Mouse (Mus musculus) spleen, adult 2 months (tissue): ENCODE measurements around the gene Nrp1. TPM values are rescaled to one million over a fixed set of nuclear protein-coding genes. Genes with fewer than 3 reads are reported as not detected.

Source experiments
- DNase-seq, 2 experiments: peaks; one replicate each; pipeline versions ENCODE4 v3.0.0 to v3.0.0-alpha.2; 2012 to 2021; ENCODE audit warnings: low spot score in 2 of 2, low read depth in 1 of 2
- H3K27ac ChIP-seq: fragments of 200-500 bp; 2 replicates; pipeline ENCODE4 v1.5.1; 2012; ENCODE audit warnings: low read length, inconsistent platforms; ENCODE audit not compliant: insufficient read depth
- H3K27me3 ChIP-seq: fragments of 200-500 bp; 2 replicates; pipeline ENCODE4 v1.6.1; 2012; ENCODE audit warnings: mild to moderate bottlenecking, moderate library complexity, low read length, inconsistent platforms; ENCODE audit not compliant: control insufficient read depth, insufficient read depth
- H3K36me3 ChIP-seq: fragments of 200-500 bp; 2 replicates; pipeline ENCODE4 v1.6.1; 2012; ENCODE audit warnings: mild to moderate bottlenecking, low read length, inconsistent platforms; ENCODE audit not compliant: control insufficient read depth, insufficient read depth
- H3K4me1 ChIP-seq: fragments of 200-500 bp; 2 replicates; pipeline ENCODE4 v1.6.1; 2011; ENCODE audit warnings: inconsistent platforms; ENCODE audit not compliant: control insufficient read depth, insufficient read depth, insufficient read length
- H3K4me3 ChIP-seq: fragments of 200-500 bp; 2 replicates; pipeline ENCODE4 v1.5.1; 2011; ENCODE audit warnings: mild to moderate bottlenecking, inconsistent platforms; ENCODE audit not compliant: insufficient read depth, insufficient read length; ENCODE audit errors: extremely low read depth
- CTCF ChIP-seq: fragments of 200-500 bp; IDR thresholded peaks from 2 replicates; pipeline ENCODE4 v1.5.1; 2011; ENCODE audit warnings: mild to moderate bottlenecking, inconsistent platforms; ENCODE audit not compliant: insufficient read depth, insufficient read length, insufficient replicate concordance; ENCODE audit errors: extremely low read depth
- POLR2A ChIP-seq: fragments of 200-500 bp; IDR thresholded peaks from 2 replicates; pipeline ENCODE4 v1.6.1; 2011; ENCODE audit warnings: low read depth, low read length, inconsistent platforms
- WGBS: fragments of 180-500 bp; shearing (Covaris S2); methylation state at CpG from one replicate; pipeline ENCODE4 v1.1.7; 2018; 5-methylcytosine and 5-hydroxymethylcytosine counted together
- polyA plus RNA-seq: library from polyadenylated mRNA; depleted of rRNA; stranded (reverse); fragments of >200 nt; gene quantifications from 2 replicates; pipeline ENCODE4 v1.2.3, GENCODE M21; 2012

Gene Nrp1
- polyA plus RNA-seq, 1 experiment = 8.1 TPM

DNA sequence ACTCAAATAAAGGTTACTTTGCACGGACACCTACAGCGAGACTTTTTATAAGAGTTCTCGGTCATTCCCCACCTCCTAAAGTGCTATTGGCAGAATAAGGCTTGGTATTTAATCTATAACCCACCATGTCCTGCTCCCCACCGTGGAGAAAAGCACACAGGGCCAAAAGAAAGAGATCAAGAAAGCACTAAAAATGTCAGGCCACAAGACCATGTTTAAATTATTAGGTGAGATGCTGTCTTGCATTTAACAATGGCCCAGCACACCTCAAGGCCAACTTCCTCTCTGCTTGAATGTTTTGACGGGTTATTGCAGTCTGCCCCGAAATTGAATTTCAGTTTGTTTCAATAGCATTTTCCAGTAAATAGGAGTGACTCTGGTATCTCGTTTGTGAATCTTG lies 38.6 kb downstream of the Nrp1 start:
- Histone ChIP-seq H3K27ac (no peak overlapping the region), H3K36me3 (no peaks in the 10 kb centered on the region), H3K4me3 (no peak overlapping the region), H3K27me3 (no peaks in the 10 kb centered on the region), H3K4me1 (no peaks in the 10 kb centered on the region; the same call in 1 of the 2 replicates)
- WGBS = 62% methylated on average over 7 of the region's 7 CpGs
- TF ChIP-seq POLR2A = no peak
- no peak for TF ChIP-seq CTCF
- DNase-seq = no peak

DNA sequence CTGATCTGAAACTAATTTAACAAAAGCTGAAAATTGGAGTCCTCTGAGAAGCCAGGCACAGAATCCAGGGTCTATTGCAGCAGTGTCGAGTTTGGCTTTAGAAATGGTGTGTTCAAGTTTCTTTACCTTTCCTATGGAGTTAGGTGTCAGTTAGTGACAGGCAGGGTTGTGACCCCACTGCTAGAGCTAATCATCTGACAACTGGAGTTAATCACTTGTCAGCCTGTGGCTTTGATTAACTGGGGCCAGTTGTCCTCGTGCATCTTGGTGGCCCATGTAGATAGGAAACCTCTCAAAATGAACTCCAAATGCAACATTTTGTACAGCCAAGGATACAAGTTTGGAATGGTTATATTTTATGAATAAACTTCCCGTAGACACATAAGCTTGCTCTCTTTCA lies 39.0 kb downstream of the Nrp1 start:
- H3K4me3 ChIP-seq = no peak overlapping the region
- no peaks in the 10 kb centered on the region for H3K27me3 ChIP-seq
- no peaks in the 10 kb centered on the region for H3K36me3 ChIP-seq
- DNase-seq = no peak
- WGBS = 83% methylated on average over 3 of the region's 3 CpGs
- no peak overlapping the region for H3K27ac ChIP-seq
- no peak for TF ChIP-seq CTCF
- TF ChIP-seq POLR2A = no peak
- H3K4me1 ChIP-seq = no peaks in the 10 kb centered on the region; the same call in 1 of the 2 replicates

DNA sequence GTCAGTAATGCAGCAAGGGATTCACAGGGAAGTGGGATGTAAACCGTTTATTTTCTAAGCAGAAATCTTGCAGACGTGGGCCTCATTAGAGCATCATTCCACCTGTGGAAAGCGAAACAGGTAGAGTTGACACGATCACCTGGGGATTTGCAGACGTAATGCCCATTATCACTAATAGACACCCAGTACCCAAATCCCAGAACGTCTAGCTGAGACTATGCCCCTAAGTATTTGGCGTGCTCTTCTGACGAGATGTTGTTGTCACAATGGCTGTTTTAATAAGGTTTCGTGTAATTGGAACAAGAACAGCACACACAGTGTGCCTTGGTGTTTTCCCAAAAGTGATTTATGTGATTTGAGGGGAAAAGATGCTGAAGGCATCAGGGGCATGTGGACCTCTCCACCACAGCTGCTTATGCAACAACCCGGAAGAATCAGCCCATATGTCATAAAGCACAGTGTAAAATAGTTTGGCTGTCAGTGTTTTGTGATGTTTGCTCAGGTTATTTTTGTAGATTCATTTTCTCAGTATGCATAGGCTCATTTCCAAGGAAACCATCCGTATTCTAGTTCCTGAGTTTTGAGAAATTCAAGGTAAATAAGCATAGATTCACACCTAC lies 40.2 kb downstream of the Nrp1 start:
- TF ChIP-seq POLR2A (no peak), CTCF (no peak)
- H3K4me3 ChIP-seq = no peak overlapping the region
- no peaks in the 10 kb centered on the region for H3K36me3 ChIP-seq
- no peaks in the 10 kb centered on the region for H3K4me1 ChIP-seq
- H3K27me3 ChIP-seq = no peaks in the 10 kb centered on the region
- DNase-seq = no peak
- 93% methylated on average over 11 of the region's 11 CpGs for WGBS
- H3K27ac ChIP-seq = no peak overlapping the region

- Histone ChIP-seq H3K4me1 (no peaks in the 10 kb centered on the region), H3K27me3 (no peaks in the 10 kb centered on the region), H3K4me3 (no peak overlapping the region), H3K27ac (no peak overlapping the region), H3K36me3 (no peaks in the 10 kb centered on the region)
- 73% methylated on average over 5 of the region's 5 CpGs for WGBS
- TF ChIP-seq POLR2A (no peak), CTCF (no peak)
- no peak for DNase-seq
Observed at GRCm38 (mm10) chr8:128400286-128400685, 41.9 kb downstream of the Nrp1 start.

- H3K4me1 ChIP-seq = no peaks in the 10 kb centered on the region
- TF ChIP-seq POLR2A (no peak), CTCF (no peak)
- WGBS = 69% methylated on average over 2 of the region's 2 CpGs
- H3K27me3 ChIP-seq = no peaks in the 10 kb centered on the region
- H3K27ac ChIP-seq = no peak overlapping the region
- no peak for DNase-seq
- no peaks in the 10 kb centered on the region for H3K36me3 ChIP-seq
- no peak overlapping the region for H3K4me3 ChIP-seq
Observed at GRCm38 (mm10) chr8:128404876-128405275, 46.5 kb downstream of the Nrp1 start.

DNA sequence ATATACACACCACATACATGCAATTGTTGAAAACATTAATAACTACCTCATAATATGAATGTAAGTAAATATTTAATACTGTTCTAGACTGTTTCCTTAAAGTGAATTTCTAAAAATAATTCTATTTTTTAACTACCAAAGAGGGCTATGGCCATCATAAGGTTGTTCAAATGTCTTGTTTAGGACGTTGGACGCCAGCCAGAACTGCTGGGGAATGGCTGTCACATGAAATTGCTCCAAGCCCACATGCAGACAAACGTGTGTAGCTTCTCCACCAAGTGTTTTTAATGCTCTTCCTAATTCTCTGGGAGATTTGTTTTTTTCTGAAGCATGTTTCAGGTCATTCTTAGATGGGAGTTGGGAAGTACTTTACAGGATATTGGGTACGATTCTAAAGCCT lies 55.0 kb downstream of the Nrp1 start:
- no peak overlapping the region for H3K27ac ChIP-seq
- no peak overlapping the region for H3K4me3 ChIP-seq
- TF ChIP-seq POLR2A (no peak), CTCF (no peak)
- H3K27me3 ChIP-seq = no peaks in the 10 kb centered on the region
- no peak for DNase-seq
- H3K4me1 ChIP-seq = no peaks in the 10 kb centered on the region
- 82% methylated on average over 4 of the region's 4 CpGs for WGBS
- no peaks in the 10 kb centered on the region for H3K36me3 ChIP-seq
